Mouse (Mus musculus): ENCODE results near the gene Dip2c.

The Dip2c gene

GRCm38 (mm10) chr13:9329307-9329915 is 53.1 kb downstream of the Dip2c start:
- DNase-seq (ENCODE audit: low read depth, low spot score): peak; percentile 81

GRCm38 (mm10) chr13:9333187-9333586 is 56.9 kb downstream of the Dip2c start:
- DNase-seq (ENCODE audit: low read depth, low spot score): no peak

- no peak for DNase-seq (ENCODE audit: low read depth, low spot score)
Observed at GRCm38 (mm10) chr13:9340293-9340692, 64.0 kb downstream of the Dip2c start.

GRCm38 (mm10) chr13:9342696-9343095 is 66.4 kb downstream of the Dip2c start:
- DNase-seq (ENCODE audit: low read depth, low spot score): no peak

GRCm38 (mm10) chr13:9347448-9347847 is 71.1 kb downstream of the Dip2c start:
- DNase-seq (ENCODE audit: low read depth, low spot score): no peak

- DNase-seq (ENCODE audit: low read depth, low spot score): no peak
Observed at GRCm38 (mm10) chr13:9350670-9351069, 74.3 kb downstream of the Dip2c start.

GRCm38 (mm10) chr13:9353890-9354289 is 77.6 kb downstream of the Dip2c start:
- no peak for DNase-seq (ENCODE audit: low read depth, low spot score)

GRCm38 (mm10) chr13:9355331-9355730 is 79.0 kb downstream of the Dip2c start:
- no peak for DNase-seq (ENCODE audit: low read depth, low spot score)

- DNase-seq (ENCODE audit: low read depth, low spot score): no peak
Observed at GRCm38 (mm10) chr13:9361457-9361856, 85.1 kb downstream of the Dip2c start.

- no peak for DNase-seq (ENCODE audit: low read depth, low spot score)
Observed at GRCm38 (mm10) chr13:9371387-9371786, 95.1 kb downstream of the Dip2c start.

- DNase-seq (ENCODE audit: low read depth, low spot score): no peak
Observed at GRCm38 (mm10) chr13:9377130-9377529, 100.8 kb downstream of the Dip2c start.

GRCm38 (mm10) chr13:9380740-9381410 is 104.5 kb downstream of the Dip2c start:
- no peak for DNase-seq (ENCODE audit: low read depth, low spot score)

- DNase-seq (ENCODE audit: low read depth, low spot score): peak; percentile 9
Observed at GRCm38 (mm10) chr13:9388017-9388416, 111.7 kb downstream of the Dip2c start.

- peak; percentile 36 for DNase-seq (ENCODE audit: low read depth, low spot score)
Observed at GRCm38 (mm10) chr13:9389334-9389733, 113.0 kb downstream of the Dip2c start.

GRCm38 (mm10) chr13:9390204-9390804 is 114.0 kb downstream of the Dip2c start:
- DNase-seq (ENCODE audit: low read depth, low spot score): peak; percentile 76

- no peak for DNase-seq (ENCODE audit: low read depth, low spot score)
Observed at GRCm38 (mm10) chr13:9393470-9393869, 117.1 kb downstream of the Dip2c start.

- DNase-seq (ENCODE audit: low read depth, low spot score): no peak
Observed at GRCm38 (mm10) chr13:9395286-9395685, 119.0 kb downstream of the Dip2c start.

GRCm38 (mm10) chr13:9398846-9399245 is 122.5 kb downstream of the Dip2c start:
- DNase-seq (ENCODE audit: low read depth, low spot score): no peak

- DNase-seq (ENCODE audit: low read depth, low spot score): no peak
Observed at GRCm38 (mm10) chr13:9405399-9405798, 129.1 kb downstream of the Dip2c start.

GRCm38 (mm10) chr13:9408983-9409382 is 132.7 kb downstream of the Dip2c start:
- no peak for DNase-seq (ENCODE audit: low read depth, low spot score)

- DNase-seq (ENCODE audit: low read depth, low spot score): no peak
Observed at GRCm38 (mm10) chr13:9418441-9418840, 142.1 kb downstream of the Dip2c start.

GRCm38 (mm10) chr13:9419213-9419612 is 142.9 kb downstream of the Dip2c start:
- DNase-seq (ENCODE audit: low read depth, low spot score): no peak

GRCm38 (mm10) chr13:9421949-9422348 is 145.6 kb downstream of the Dip2c start:
- DNase-seq (ENCODE audit: low read depth, low spot score): no peak
